Mouse (Mus musculus): ENCODE results near the gene Luc7l3. TPM values are rescaled to one million over a fixed set of nuclear protein-coding genes. Genes with fewer than 3 reads are reported as not detected.

Gene Luc7l3
- polyA plus RNA-seq, 1 experiment from 2014 or later: 88.8 TPM

DNA sequence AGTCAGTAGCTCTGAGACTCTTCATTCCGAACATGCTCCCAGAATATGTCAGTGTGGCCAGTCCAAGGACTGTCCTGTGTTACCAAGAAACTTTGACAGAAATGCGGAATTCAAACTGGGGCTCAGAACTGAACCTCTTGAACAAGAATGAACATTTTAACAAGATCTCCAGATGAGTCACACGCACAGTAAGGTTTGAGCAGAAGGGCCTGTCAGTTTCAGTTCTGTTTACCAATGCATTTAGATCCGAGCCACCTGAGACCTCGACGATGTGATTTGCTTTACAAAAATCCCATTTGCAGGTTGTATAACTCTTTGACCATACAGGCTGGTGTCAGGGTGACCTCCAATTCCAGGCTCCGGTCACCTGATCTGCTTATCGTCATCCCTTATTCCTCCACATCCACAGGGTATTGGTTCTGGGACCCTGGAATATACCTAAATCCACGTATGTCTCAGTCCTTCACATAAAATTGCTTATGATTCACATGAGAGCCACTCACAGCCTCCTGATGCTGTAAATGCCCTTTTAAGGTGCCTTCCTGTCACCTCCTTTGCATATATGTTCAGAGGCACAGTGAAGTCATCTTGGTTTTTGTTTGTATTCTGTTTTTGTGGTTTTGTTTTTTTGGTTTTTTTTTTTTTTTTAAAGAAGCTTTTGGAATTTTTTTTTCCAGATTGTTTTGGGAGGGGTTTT is 33.9 kb upstream of the Luc7l3 start:
- ATAC-seq (ENCODE audit: low read depth): no peak

GRCm38 (mm10) chr11:94351094-94351493 is 29.3 kb upstream of the Luc7l3 start:
- no peaks in the 10 kb centered on the region for H3K9me3 ChIP-seq (ENCODE audit: control insufficient read depth, low read length)
- no peaks in the 10 kb centered on the region for H3K4me1 ChIP-seq (ENCODE audit: control insufficient read depth, insufficient read depth, low read length)
- no peak overlapping the region for H3K4me3 ChIP-seq (ENCODE audit: low read depth, low read length)
- 30% methylated on average over 3 of the region's 3 CpGs for WGBS
- no peak overlapping the region for H3K9ac ChIP-seq (ENCODE audit: low read depth, low read length)
- ATAC-seq (ENCODE audit: low read depth) (no peak), DNase-seq (ENCODE audit: low spot score) (no peak)
- H3K27me3 ChIP-seq (replicated peaks; ENCODE audit: control insufficient read depth, insufficient read depth, low read length): no peaks in the 10 kb centered on the region
- H3K4me2 ChIP-seq (ENCODE audit: low read depth, low read length): no peak overlapping the region
- no peaks in the 10 kb centered on the region for H3K36me3 ChIP-seq (ENCODE audit: control insufficient read depth, insufficient read depth, low read length)
- H3K27ac ChIP-seq (replicated peaks; ENCODE audit: low read depth, low read length): no peak overlapping the region

More for the DNA sequence above, 33.9 kb upstream of the Luc7l3 start:
- no peaks in the 10 kb centered on the region for H3K36me3 ChIP-seq (ENCODE audit: control insufficient read depth, insufficient read depth, low read length)
- H3K4me1 ChIP-seq (ENCODE audit: control insufficient read depth, insufficient read depth, low read length): no peaks in the 10 kb centered on the region
- no peaks in the 10 kb centered on the region for H3K27me3 ChIP-seq (replicated peaks; ENCODE audit: control insufficient read depth, insufficient read depth, low read length)
- H3K9me3 ChIP-seq (ENCODE audit: control insufficient read depth, low read length): no peaks in the 10 kb centered on the region
- no peak overlapping the region for H3K4me2 ChIP-seq (ENCODE audit: low read depth, low read length)
- no peak overlapping the region for H3K4me3 ChIP-seq (ENCODE audit: low read depth, low read length)
- H3K27ac ChIP-seq (replicated peaks; ENCODE audit: low read depth, low read length): no peak overlapping the region
- 87% methylated on average over 9 of the region's 9 CpGs for WGBS
- H3K9ac ChIP-seq (ENCODE audit: low read depth, low read length): no peak overlapping the region
- DNase-seq (ENCODE audit: low spot score): no peak

GRCm38 (mm10) chr11:94350337-94350736 is 28.5 kb upstream of the Luc7l3 start:
- H3K4me1 ChIP-seq (ENCODE audit: control insufficient read depth, insufficient read depth, low read length): no peaks in the 10 kb centered on the region
- H3K9ac ChIP-seq (ENCODE audit: low read depth, low read length): no peak overlapping the region
- no peaks in the 10 kb centered on the region for H3K36me3 ChIP-seq (ENCODE audit: control insufficient read depth, insufficient read depth, low read length)
- ATAC-seq (ENCODE audit: low read depth): no peak
- no peak overlapping the region for H3K27ac ChIP-seq (replicated peaks; ENCODE audit: low read depth, low read length)
- no peak overlapping the region for H3K4me2 ChIP-seq (ENCODE audit: low read depth, low read length)
- H3K27me3 ChIP-seq (replicated peaks; ENCODE audit: control insufficient read depth, insufficient read depth, low read length): no peaks in the 10 kb centered on the region
- H3K4me3 ChIP-seq (ENCODE audit: low read depth, low read length): no peak overlapping the region
- 67% methylated on average over 1 of the region's 1 CpGs for WGBS
- no peaks in the 10 kb centered on the region for H3K9me3 ChIP-seq (ENCODE audit: control insufficient read depth, low read length)
- DNase-seq (ENCODE audit: low spot score): no peak

DNA sequence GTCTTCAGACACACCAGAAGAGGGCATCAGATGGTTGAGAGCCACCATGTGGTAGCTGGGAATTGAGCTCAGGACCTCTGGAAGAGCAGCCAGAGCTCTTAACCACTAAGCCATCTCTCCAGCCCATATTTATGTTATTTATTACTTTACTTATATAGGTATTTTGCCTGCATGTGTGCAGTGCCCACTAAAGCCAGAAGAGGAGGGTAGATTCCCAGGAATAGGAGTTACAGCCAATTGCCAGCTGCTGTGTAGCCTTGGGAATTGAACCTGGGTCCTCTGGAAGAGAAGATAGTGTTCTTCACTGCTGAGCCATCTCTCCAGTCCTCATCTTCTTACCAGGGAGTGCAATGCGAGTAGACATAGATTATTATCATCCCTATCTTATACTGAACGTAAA is 28.1 kb upstream of the Luc7l3 start:
- Histone ChIP-seq H3K36me3 (ENCODE audit: control insufficient read depth, insufficient read depth, low read length) (no peaks in the 10 kb centered on the region), H3K4me1 (ENCODE audit: control insufficient read depth, insufficient read depth, low read length) (no peaks in the 10 kb centered on the region), H3K4me3 (ENCODE audit: low read depth, low read length) (no peak overlapping the region), H3K27ac (replicated peaks; ENCODE audit: low read depth, low read length) (no peak overlapping the region), H3K27me3 (replicated peaks; ENCODE audit: control insufficient read depth, insufficient read depth, low read length) (no peaks in the 10 kb centered on the region), H3K9ac (ENCODE audit: low read depth, low read length) (no peak overlapping the region), H3K9me3 (ENCODE audit: control insufficient read depth, low read length) (no peaks in the 10 kb centered on the region), H3K4me2 (ENCODE audit: low read depth, low read length) (no peak overlapping the region)
- no peak for DNase-seq (ENCODE audit: low spot score)
- 79% methylated on average over 2 of the region's 2 CpGs for WGBS
- ATAC-seq (ENCODE audit: low read depth): no peak

DNA sequence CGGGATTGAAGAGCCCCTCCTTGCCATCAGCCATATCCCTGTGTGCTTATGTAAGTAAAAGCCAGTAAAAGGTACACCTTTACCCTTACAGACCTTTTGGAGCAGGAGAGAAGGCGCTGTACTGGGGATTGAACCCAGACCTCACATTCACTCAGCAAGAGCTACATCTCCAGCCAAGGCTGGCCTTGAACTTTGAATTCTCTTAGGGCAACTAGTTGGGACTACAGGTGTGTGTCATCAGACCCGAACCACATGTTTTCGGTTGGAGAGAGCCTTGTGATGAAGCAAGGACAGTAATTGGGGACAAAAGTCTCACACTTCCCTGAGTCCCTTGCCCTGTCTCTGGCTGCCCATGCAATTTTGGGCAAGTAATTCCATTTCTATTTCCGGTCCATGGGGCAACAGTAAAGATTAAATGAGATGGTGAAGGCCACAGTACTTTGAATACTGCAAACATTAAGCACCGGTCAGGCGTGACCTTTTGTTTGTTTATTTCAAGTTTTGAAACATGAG is 25.3 kb upstream of the Luc7l3 start:
- Histone ChIP-seq H3K36me3 (ENCODE audit: control insufficient read depth, insufficient read depth, low read length) (no peaks in the 10 kb centered on the region), H3K27ac (replicated peaks; ENCODE audit: low read depth, low read length) (no peak overlapping the region), H3K4me1 (ENCODE audit: control insufficient read depth, insufficient read depth, low read length) (peaks cover 6% of the 10 kb centered on the region; the same call in 1 of the 2 replicates), H3K4me3 (ENCODE audit: low read depth, low read length) (no peak overlapping the region), H3K27me3 (replicated peaks; ENCODE audit: control insufficient read depth, insufficient read depth, low read length) (no peaks in the 10 kb centered on the region), H3K9me3 (ENCODE audit: control insufficient read depth, low read length) (no peaks in the 10 kb centered on the region), H3K9ac (ENCODE audit: low read depth, low read length) (no peak overlapping the region), H3K4me2 (ENCODE audit: low read depth, low read length) (no peak overlapping the region)
- WGBS: 77% methylated on average over 7 of the region's 7 CpGs
- DNase-seq (ENCODE audit: low spot score) (no peak), ATAC-seq (ENCODE audit: low read depth) (no peak)

DNA sequence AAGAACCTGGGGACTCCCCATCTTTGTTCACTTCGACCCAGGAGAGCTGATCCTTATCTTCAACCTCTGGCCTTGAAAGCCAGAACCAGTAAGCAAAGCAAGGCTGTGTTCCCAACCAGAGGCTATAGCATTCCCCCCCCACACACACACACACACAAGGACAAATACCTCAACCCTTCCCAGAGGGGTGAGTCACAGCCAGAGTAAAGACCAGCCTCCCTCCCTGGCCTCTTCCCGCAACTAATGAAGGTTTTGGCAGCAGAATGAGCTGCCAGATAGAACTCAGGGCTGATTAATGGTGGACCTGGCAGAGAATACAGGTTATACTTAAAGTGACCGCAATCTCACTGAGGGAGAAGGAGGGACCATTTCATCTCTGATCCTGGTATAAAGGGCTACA is 24.8 kb upstream of the Luc7l3 start:
- Histone ChIP-seq H3K36me3 (ENCODE audit: control insufficient read depth, insufficient read depth, low read length) (no peaks in the 10 kb centered on the region), H3K27ac (replicated peaks; ENCODE audit: low read depth, low read length) (no peak overlapping the region), H3K4me2 (ENCODE audit: low read depth, low read length) (no peak overlapping the region), H3K4me1 (ENCODE audit: control insufficient read depth, insufficient read depth, low read length) (peaks cover 6% of the 10 kb centered on the region; the same call in 1 of the 2 replicates), H3K9ac (ENCODE audit: low read depth, low read length) (no peak overlapping the region), H3K9me3 (ENCODE audit: control insufficient read depth, low read length) (no peaks in the 10 kb centered on the region), H3K4me3 (ENCODE audit: low read depth, low read length) (no peak overlapping the region), H3K27me3 (replicated peaks; ENCODE audit: control insufficient read depth, insufficient read depth, low read length) (no peaks in the 10 kb centered on the region)
- DNase-seq (ENCODE audit: low spot score): peak; percentile 48
- ATAC-seq (ENCODE audit: low read depth): no peak
- 53% methylated on average over 3 of the region's 3 CpGs for WGBS

DNA sequence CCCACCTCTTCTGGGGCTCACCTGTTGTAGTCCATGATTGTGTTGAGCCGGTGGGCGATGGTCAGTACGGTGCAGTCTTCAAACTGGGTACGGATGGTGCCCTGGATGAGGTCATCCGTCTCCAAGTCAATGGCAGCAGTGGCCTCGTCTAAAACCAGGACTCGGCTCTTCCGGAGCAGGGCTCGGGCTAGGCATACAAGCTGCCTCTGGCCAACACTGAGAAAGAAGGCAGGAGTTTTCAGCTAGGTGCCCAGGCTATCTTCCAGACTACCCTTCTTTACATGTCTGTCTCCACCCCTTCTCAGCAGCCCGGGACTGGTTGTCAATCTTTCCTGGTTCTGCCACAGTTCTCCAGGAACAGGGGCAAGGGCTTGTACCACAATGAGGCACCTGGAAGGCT is 24.1 kb upstream of the Luc7l3 start:
- Histone ChIP-seq H3K27ac (replicated peaks; ENCODE audit: low read depth, low read length) (no peak overlapping the region), H3K27me3 (replicated peaks; ENCODE audit: control insufficient read depth, insufficient read depth, low read length) (no peaks in the 10 kb centered on the region), H3K9me3 (ENCODE audit: control insufficient read depth, low read length) (no peaks in the 10 kb centered on the region), H3K9ac (ENCODE audit: low read depth, low read length) (no peak overlapping the region), H3K4me1 (ENCODE audit: control insufficient read depth, insufficient read depth, low read length) (peaks cover 6% of the 10 kb centered on the region; the same call in 1 of the 2 replicates), H3K4me2 (ENCODE audit: low read depth, low read length) (no peak overlapping the region), H3K36me3 (ENCODE audit: control insufficient read depth, insufficient read depth, low read length) (no peaks in the 10 kb centered on the region), H3K4me3 (ENCODE audit: low read depth, low read length) (no peak overlapping the region)
- DNase-seq (ENCODE audit: low spot score) (no peak), ATAC-seq (ENCODE audit: low read depth) (no peak)
- WGBS: 83% methylated on average over 10 of the region's 10 CpGs

DNA sequence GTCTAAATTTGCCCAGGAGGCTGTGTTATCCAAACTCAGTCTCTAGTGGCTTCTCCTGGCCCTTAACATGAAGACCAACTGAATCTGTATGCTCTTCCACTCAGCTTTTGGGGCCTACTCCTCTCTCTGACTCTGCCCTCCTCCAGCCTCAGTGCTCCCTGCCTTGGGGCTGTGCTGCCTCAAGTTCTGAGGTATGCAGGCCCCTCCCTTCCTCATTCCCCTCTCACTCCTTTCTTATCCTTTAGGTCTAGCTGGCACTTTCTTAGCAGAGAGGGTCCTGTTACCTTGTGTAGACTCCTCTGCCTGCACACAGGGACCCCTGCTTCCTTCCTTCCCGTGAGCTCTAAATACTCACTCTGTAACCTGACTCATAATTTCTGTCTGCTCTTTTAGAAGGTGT is 22.7 kb upstream of the Luc7l3 start:
- peaks cover 6% of the 10 kb centered on the region for H3K36me3 ChIP-seq (ENCODE audit: control insufficient read depth, insufficient read depth, low read length)
- H3K4me2 ChIP-seq (ENCODE audit: low read depth, low read length): no peak overlapping the region
- H3K9me3 ChIP-seq (ENCODE audit: control insufficient read depth, low read length): no peaks in the 10 kb centered on the region
- 36% methylated on average over 1 of the region's 1 CpGs for WGBS
- H3K4me1 ChIP-seq (ENCODE audit: control insufficient read depth, insufficient read depth, low read length): peaks cover 6% of the 10 kb centered on the region; the same call in 1 of the 2 replicates
- H3K27me3 ChIP-seq (replicated peaks; ENCODE audit: control insufficient read depth, insufficient read depth, low read length): no peaks in the 10 kb centered on the region
- ATAC-seq (ENCODE audit: low read depth): no peak; the same call in 1 of the 2 replicates
- no peak overlapping the region for H3K4me3 ChIP-seq (ENCODE audit: low read depth, low read length)
- H3K27ac ChIP-seq (replicated peaks; ENCODE audit: low read depth, low read length): no peak overlapping the region
- no peak for DNase-seq (ENCODE audit: low spot score)
- no peak overlapping the region for H3K9ac ChIP-seq (ENCODE audit: low read depth, low read length)

DNA sequence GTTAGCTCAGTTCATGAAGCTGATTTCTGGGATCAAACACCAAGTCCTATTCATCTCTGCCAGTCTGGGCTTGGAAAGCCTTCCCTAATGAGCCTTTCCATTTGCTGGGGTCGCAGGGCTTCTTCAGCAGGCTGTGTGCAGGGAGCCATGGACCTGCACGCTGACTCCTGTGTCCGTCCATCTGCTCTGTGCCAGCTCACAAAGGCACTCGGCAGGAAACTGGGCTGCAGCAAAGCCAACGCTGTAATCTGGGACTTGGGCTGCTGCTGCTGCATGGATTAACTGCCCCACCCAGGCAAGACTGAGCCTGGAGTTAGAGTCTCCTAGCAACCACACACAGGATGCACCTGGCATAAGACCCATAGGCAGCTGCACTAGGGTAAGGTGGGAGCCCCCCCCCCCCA is 22.2 kb upstream of the Luc7l3 start:
- peaks cover 6% of the 10 kb centered on the region; the same call in 1 of the 2 replicates for H3K4me1 ChIP-seq (ENCODE audit: control insufficient read depth, insufficient read depth, low read length)
- peaks cover 11% of the 10 kb centered on the region for H3K36me3 ChIP-seq (ENCODE audit: control insufficient read depth, insufficient read depth, low read length)
- H3K27ac ChIP-seq (replicated peaks; ENCODE audit: low read depth, low read length): no peak overlapping the region
- peak; percentile 38; the same call in 1 of the 2 replicates for ATAC-seq (ENCODE audit: low read depth)
- H3K9ac ChIP-seq (ENCODE audit: low read depth, low read length): no peak overlapping the region
- no peaks in the 10 kb centered on the region for H3K27me3 ChIP-seq (replicated peaks; ENCODE audit: control insufficient read depth, insufficient read depth, low read length)
- DNase-seq (ENCODE audit: low spot score): peak; percentile 39
- WGBS: 39% methylated on average over 5 of the region's 5 CpGs
- no peaks in the 10 kb centered on the region for H3K9me3 ChIP-seq (ENCODE audit: control insufficient read depth, low read length)
- no peak overlapping the region for H3K4me3 ChIP-seq (ENCODE audit: low read depth, low read length)
- no peak overlapping the region for H3K4me2 ChIP-seq (ENCODE audit: low read depth, low read length)
